Mouse (Mus musculus) T-helper 17 cell (primary cell): ENCODE results near the gene Dbi.

Experiments
- in situ Hi-C, 2 experiments: fragments of 300-600 bp; cut with MboI, MseI; formaldehyde crosslinking; loops; 1 replicate in 1 of 2; 2 replicates in 1 of 2; pipeline ENCODE4 v1.15.1; 2025; ENCODE audit warnings: high pct_unique_total_duplicates in 2 of 2

Gene Dbi

DNA sequence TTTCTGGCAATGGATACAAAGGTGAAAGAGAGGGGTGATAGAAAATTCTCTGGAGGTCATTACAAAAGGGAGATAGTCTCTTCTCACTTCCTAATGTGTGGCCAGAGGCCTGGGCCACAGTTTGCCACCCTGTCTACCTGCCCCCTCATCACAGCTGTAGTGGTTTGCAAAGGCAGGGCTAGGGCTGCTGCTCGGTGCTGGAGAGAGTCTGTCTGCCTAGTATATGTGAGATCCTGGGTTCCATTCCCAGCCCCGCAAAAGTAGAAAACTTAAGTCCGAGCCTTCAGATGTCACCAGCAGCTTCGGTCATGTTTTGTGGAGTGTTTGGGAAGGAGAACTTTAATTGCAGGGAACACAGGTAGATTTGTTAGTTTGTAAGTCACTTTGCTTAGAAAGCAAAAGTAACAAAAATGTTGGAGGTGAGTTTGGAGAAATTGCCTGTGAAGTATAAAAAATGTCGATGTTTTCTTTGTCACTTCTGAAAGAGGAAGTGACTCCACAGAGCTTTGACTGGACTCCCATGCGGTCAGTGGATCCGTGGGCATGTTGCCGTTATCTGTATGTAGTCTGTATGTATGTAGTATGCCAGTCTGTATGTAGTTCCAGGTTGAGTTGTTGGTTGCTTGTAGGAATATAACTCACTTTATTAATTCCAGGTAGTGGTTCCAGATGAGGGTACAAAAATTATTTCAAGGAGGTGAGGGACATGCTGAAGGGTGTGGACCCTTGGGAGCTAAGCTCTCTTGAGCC is 1.9 kb upstream of the Dbi start:
- in situ Hi-C loops, result no loop called here

DNA sequence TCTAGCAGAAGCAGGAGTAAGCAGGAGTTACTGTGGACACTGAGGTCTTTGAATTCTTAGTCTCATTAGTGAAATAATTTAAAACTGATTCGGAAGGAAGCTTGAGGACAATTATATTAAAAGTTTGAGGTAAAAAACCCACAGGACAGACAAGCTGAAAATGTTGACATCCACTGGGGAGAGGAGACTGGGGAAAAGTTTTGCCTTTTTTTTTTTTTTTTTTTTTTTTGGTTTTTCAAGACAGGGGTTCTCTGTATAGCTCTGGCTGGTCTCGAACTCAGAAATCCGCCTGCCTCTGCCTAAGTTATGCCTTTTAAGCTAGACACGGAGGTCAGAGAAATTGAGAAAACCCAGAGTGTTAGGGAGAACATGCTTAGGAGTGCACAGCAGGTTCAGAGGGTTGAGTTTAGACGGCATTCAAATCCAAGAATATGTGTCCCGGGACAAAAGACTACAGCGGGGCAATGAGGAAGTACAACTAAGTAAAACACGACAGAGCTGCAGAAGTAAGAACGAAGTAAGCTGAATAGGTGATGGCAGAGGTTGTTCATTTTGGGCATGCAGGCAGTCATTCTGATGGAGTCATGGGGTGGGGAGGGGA is 1.2 kb upstream of the Dbi start:
- in situ Hi-C loops, result no loop called here

DNA sequence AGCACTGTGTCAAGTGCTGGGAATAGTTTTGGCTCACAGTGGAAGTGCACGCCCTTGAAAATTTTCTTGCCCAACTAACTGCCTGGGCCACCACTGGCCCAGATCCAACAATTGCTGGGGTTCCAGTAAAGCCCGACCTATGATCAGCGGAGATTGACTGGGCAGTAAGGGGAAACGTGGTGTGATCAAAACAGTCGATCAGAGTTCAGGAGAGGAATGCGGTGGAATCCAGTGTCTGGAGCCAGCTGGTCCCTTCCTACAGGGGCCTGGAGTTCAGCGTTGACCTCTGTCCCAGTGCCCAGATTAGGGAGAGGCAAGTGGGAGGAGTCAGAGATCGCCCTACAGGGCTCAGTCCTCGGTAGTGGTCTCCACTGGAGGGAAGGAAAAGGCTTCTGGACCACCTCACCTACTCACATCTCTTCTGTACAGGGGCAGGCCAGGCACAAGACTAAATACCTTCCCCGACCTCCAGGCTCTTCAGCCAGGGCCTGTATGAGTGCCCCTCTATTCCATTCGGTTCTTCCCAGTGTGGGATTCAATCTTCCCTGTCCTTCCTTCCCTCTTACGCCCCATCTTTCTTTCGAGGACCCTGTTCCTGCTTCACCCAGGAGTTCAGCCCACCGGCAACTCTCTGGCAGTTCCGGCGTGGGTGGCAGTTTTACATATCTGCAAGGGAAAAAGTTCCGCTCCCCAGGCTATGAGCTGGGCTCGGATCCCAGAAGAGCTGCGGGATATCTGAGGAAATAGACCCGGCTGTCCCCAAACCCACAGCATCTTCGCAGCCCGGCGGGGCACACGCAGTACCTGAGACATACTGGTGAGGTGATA is 523 bp downstream of the Dbi start:
- in situ Hi-C loops, result no loop called here

DNA sequence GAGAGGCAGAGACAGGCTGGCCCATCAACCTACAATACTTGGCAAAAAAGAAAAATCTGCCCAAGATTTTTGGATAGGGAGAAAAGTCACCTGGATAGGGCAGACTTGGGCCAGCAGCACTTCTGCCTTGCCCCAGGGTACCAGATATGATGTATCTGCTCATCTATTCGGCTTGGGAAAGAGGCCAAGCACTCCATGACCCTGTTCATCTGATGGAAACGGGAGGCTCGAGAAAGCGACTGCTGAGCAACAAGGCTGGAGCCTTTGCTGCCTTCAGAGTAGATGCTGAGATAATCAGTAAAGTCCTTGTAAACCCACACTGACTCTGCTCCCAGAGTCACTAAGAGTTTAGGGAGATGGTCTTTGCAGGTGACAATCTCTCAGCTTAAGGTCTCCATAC is 1.5 kb downstream of the Dbi start:
- in situ Hi-C loops, result no loop called here

DNA sequence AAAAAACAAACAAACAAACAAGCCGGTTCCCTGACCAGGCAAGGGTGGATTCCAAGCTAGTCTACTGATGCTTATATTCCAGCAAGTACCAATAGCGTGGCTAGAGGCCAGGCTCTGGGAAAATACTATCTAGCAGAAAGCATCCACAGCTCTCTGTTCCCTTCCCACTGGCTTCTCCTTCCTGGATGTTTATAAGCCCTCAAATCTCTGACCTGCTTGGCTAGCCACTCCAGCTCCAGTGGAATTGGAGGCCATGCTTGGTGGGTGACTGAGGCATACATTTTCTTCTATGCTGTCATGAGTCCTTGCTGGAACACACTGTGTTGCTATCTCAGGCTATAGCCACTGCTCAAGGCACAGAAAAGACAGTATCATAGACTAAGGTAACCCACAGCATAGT is 2.0 kb downstream of the Dbi start:
- in situ Hi-C loops, result no loop called here

DNA sequence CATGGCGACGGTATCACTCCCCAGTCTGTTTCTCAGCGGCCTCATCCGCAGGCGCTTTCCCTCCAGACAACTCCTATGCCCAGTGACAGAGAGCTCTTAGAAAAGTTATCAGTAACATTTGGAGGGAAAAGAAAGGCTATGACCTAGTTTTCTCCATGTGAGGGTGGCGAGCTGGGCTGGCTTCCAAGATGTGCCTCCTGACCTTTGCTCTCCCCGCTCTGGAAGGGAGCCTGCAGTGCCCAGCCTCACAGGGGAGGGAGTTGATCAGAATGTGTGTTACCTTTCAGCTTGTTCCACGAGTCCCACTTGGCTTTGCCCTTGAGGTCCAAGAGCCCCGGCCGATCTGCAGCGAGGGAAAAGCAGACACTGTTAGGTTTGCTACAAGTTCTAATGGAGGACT is 4.8 kb downstream of the Dbi start:
- in situ Hi-C loops, result no loop called here

DNA sequence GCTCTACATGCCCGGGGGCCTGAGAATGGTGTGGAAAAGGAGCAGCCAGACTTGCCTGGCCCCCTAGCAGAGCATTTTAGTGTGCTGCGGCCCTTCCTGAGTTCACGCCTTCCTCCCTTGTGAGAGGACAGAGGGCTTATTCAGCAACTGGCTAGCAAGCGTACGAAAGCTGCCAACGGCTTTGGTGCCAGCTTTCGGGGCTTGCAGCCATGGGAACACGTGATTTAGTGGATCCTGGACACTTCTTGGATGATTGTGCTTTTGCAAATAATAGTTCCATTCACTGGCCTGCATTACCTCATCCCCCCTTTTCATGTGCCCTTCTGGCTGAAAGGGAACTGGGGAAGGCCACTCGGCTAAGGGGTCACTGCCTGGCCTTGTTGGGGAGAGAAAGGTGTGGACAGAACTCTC is 5.2 kb downstream of the Dbi start:
- in situ Hi-C loops, result no loop called here

DNA sequence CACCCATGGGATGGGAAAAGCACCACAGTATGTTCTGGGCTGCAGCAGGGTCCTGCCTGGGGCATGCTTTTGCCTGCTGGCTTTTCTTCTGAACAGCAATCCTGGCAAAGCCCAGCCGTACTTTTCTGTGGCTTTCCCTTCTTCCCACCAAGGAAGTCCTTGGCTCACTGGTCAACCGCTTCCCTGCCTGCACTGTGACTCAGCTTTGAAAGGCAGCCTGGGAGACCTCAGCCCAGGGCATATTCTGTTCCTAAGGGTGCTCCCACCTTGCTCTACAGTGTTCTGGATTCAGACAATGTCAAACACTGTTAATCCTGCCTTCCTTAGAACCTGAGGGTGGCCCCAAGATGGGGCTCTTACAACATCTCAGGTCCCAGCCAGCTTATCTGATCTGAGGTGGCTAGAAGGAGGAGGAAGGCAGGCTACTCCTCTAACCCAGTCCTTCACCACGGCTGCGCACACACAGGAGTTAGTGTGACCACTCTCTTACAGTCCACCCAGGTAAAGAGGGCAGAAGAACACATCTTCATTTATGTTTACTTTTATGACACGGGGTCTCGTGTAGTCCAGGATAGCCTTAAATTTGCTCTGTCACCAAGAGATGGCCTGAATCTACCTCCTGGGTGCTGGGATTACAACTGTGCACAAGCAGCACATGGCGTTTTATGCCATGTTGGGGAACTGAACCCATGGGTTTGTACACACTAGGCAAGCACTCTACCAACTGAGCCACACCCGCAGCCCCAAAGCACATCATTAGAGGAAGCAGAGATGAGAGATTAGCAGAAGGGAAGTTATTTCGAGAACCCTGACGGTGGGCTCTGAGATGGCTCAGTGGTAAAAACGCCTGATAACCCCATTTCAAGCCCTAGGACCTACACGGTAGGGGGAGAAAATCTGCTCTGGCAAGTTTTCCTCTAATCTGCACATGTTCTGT is 8.4 kb downstream of the Dbi start:
- in situ Hi-C loops, result no loop called here

DNA sequence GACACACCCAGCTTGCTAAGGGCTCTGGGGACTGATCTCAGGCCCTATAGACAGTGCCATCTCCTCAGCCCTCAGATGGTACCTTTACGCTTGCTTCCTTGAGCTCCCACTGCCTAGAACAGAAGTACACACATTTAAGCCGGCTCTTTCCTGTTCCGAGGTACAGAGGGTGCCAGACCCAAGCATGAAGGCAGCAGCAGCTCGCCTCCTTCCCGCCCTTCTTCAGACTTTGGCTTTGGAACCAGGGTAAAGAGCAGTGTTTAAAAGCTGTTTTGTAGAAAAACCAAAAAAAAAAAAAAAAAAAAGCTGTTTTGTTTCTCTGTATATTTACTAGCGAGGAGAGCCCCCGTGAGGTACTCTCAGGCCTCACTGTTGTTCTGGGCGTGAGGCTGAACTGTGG is 9.1 kb downstream of the Dbi start:
- in situ Hi-C loops, result no loop called here

DNA sequence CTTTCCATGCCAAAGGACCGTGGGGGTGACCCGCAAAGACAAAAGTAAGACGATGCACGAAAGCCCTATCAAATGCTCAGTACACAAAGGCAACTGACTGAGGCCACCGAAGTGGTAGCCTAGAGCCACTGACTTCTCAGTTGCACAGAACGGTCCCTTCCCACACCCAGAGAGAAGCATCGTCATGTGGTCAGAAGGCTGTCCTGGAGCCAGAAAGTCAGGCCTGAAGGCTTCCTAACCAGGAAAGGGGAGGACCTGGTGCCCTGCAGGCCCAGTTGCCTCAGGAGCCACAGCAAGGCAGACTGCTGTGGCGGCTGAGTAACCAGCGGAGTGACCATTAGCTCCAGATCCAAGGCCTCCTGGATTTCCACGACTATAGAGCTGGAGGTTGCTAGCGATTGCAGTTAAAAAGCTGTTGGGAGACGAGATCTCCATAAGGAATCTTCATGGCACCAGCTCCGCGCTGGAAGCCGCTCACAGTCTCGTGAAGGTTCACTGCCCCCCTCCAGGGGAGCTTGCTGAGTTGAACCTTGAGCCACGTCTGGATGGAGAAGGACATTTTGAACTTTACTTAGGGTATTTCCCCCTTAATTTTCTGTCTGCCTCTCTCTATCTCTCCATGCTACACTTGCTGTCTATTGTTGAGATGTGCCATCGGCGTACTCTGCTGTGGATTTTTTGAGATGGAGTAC is 11.0 kb downstream of the Dbi start:
- in situ Hi-C loops, result no loop called here

DNA sequence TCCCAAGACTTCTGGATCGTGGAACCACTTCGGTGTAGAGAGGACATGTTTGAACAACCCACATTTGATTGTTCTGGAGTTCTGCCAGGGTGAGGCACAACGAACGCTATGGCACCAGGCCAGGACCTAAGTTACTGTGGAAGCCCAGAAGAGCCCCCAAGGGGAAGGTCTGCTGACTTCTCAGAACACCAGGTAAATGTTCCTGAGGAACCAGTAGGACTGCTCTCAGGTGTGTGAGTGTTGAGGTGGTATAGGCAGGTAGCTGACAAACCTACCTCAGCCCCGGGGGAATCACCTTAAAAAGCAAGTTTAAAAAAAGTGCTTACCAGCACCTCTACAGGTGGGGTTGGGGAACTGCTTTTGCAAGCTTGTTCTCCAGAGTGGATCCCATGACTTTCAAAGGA is 15.3 kb downstream of the Dbi start:
- in situ Hi-C loops, result no loop called here

DNA sequence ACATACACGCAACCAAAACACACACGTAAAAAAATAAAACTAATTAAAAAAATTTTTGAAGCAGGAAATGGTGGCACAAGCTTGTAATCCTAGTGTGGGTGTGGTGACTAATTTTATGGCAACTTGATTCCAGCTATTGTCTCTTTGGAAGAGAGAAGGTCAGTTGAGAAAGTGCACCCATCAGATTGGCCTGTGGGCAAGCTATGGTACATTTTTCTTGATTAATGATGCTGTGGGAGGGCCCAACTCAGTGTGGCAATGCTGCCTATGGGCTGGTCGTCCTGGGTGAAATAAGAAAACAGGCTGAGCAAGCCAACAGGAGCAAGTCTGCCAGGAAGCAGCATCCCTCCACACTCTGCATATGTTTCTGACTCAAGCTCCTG is 19.7 kb downstream of the Dbi start:
- in situ Hi-C loops, result loop anchor here in 1 of 2 experiments (5.0 kb wide), 1 partner anchor 51 kb away; no protein-coding TSS in a partner anchor

DNA sequence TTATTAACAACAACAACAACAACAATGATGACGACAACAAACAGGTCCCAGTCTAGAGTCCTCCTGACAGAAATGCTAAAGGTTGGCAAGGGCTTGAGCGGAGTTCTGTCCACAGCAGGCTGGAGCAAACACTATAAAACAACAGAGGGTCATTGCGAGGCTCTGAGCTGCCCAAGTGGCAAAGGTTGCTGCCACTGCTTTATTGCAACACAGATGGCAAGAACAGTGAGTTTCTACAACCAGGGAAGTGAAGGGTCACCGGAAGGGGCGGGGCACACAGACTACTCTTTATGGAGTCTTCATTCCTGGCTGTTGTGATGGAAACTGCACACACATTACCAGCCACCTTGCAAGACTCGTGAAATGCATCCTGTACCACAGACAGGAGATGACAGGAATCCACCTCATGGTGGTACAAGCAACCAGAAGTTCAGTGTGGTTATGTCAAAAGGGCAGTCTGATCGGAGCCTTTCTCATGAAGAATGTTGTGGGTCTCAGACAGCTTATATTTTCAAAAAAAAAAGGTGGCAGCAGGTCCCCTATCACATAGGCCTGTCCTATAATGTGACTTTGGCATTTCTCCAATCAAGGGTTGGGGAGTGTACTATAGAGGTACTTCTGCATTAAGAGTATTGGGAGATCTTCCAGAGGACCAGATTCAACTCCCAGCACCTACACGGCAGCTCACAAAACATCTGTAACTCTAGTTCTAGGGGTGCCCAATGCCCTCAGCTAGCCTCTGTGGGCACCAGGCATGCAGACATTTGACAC is 20.2 kb downstream of the Dbi start:
- in situ Hi-C loops, result loop anchor here in 1 of 2 experiments (5.0 kb wide), 1 partner anchor 52 kb away; no protein-coding TSS in a partner anchor

DNA sequence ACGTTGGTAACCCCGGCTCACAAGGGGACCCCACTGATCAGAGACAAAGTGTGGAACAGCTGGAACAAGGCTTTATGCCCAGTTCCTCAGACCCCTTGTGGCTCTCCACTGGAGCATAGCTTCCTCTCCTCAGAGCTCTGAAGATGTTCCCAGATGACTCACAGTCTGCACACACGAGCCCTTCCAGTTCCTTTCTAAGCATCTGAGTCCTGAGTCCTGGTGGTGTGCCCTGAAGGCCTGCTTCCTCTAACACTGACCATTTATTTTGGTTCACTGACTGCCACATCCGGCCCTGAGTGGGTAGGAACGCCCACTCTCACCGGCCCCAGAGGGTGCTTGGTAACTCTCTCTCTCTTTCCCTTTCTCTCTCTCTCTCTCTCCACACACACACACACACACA is 21.4 kb downstream of the Dbi start:
- in situ Hi-C loops, result no loop called here

DNA sequence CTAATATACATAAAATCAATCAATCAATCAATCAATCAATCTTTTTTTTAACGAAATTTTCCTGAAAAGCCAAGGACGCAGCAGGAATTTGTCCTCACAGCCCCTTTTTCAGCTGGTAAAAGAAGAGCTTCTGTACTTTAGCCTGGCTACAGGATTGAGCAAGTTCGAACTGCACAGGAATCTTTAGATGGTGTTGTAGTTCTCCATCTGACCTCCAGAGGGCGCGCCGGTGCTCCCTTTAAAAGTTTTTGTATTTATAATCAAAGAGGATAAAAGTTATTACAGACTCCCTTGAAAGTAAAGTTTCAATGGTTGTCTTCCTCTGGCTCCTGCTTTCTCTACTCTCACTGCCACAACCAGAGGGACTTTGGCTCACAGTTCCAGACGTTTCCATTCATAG is 22.6 kb downstream of the Dbi start:
- in situ Hi-C loops, result no loop called here

DNA sequence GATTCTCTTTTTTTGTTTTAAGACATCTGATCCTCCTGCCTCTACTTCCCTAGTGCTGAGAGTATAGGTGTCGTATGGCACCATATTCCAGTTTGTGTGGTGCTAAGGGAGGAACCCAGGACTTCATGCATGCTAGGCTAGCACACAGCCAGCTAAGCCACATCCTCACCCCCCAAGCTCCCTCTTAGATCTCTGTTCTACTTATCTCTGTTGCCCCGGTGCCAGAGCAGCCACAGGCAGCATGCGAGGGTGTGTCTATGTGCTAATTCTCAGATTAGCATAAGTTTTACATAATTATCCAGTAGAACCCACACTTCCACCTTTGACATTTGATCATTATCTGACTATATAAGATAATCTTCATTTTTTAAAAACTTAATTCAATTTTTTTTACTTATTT is 26.0 kb downstream of the Dbi start:
- in situ Hi-C loops, result loop anchor here in 1 of 2 experiments (5.0 kb wide), 1 partner anchor 73 kb away; no protein-coding TSS in a partner anchor

DNA sequence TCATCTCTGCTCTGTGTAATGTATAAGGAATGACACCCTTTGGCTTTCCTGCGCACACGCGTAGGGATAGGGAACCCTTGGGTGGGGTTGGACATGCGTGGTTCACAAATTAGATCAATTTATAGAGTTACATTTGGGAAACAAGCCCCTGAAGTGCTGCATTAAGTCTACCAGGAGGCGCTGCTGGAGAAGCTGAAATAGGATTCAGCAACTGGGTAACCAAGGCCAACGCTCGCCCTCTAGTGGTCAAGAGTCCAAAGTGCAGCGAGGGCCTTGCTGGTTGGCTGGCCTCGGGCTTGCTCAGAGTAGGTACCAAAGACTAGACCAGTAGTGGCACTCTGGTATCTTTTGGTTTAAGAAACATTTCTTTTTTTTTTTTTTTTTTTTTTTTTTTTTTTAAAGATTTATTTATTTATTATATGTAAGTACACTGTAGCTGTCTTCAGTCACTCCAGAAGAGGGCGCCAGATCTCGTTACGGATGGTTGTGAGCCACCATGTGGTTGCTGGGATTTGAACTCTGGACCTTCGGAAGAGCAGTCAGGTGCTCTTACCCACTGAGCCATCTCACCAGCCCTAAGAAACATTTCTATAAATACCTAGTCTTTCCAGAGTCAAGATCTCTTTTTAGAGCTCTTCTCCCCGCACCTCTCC is 27.3 kb downstream of the Dbi start:
- in situ Hi-C loops, result loop anchor here in 1 of 2 experiments (5.0 kb wide), 1 partner anchor 71 kb away; no protein-coding TSS in a partner anchor

DNA sequence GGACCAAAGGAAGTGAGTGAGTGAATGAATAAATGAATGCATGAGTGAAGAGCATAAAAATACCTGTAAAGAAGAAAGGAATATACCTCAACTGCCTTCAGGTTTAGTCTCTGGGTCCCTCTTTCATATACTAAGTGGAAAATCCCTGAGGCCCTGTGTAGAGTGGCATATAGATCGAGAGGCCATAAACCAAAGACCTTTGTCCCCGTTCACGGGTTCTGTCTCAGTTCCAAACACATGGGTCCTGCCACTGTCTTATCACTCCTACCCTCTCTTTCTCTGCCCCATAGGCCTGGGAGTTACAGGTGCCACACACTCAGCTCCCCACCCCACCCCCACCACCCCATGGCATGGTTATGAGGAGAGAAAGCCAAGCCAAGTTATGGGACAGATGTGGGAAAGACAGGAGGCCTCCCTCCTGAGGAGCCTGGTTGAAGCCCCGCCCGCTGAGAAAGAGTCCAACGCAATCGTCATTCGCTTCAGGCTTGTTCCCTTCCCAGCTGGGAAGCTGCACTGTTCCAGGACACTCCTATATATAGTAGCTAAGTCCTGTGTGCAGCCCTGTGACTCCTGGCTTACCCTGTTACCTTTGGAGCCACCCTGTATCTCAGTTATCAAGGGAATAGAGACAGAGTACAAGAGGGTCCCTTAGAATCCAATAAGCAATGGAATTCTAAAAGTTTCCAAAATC is 29.9 kb downstream of the Dbi start:
- in situ Hi-C loops, result loop anchor here in 1 of 2 experiments (5.0 kb wide), 1 partner anchor 69 kb away; no protein-coding TSS in a partner anchor

DNA sequence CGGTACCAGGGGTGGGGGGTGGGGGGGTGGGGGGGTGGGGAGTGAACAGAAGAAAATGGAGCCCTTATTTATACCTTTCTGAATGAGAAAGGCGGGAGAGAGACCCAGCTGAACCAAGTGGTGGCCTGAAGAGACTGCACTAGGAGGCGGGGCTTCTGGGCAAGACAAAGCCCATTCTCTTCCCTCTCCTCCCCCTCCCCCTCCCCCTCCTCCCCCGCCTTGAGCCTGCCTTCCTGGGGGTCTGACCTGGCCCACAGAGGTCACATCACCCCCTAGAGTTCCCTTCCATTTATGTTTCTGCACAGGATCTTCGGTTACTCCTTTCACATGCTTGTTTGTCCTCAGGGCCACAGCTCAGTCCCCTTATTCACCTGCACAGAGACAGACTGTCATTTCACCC is 31.7 kb downstream of the Dbi start:
- in situ Hi-C loops, result no loop called here
